Comparison of ENCODE assay signal across 13 mouse cellular contexts in the genomic region with DNA sequence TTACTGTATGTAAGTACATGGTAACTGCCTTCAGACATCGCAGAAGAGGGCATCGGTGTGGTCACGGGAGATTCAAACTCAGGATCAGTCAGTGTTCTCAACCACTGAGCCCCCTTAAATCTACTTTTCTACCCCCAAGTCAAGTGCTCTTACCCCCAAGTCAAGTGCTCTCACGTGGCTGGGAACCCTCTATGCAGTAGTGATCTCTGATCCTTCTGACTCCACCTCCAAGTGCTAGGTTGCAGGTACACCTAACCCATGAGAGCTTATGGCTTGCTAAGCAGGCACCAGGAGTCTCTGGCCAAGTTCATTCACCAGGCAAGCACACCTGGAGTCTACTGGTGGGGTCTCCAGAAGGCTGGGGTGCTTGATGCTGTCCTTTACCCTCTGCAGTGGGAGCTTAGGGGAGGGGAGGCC. TPM values are rescaled to one million over a fixed set of nuclear protein-coding genes. Genes with fewer than 3 reads are reported as not detected.
DNase-seq lines count a peak whose midpoint lies in the region; ATAC-seq and TF ChIP-seq lines count a peak whose summit lies in the region.
"Had no signal": no experiment of that assay in that cellular context is flagged by ENCODE, and none has a peak within 500 bp of the region (broad histone marks: within the 10 kb centered on the region; RNA-seq: fewer than 3 reads in every experiment).

No protein-coding gene starts in this region.

- no peak for ATAC-seq in hindbrain, postnatal 0 days
- ATAC-seq in limb, embryonic 12.5 days (ENCODE audit: insufficient number of reproducible peaks, insufficient read depth, low FRiP score, low TSS enrichment, low read depth) = no peak
- no peak for ATAC-seq in granulocyte monocyte progenitor cell, adult 5-6 weeks (replicated peaks; ENCODE audit: poor library complexity, severe bottlenecking)

- 27% methylated on average over 4 of the region's 4 CpGs for WGBS in hindbrain, embryonic 10.5 days
- 37% methylated on average over 4 of the region's 4 CpGs for WGBS in hindbrain, postnatal 0 days
- WGBS in limb, embryonic 12.5 days = 32% methylated on average over 4 of the region's 4 CpGs

- peak overlapping the region; percentile 99 for H3K4me3 ChIP-seq in hindbrain, embryonic 10.5 days
- no peak overlapping the region for H3K4me3 ChIP-seq in hindbrain, postnatal 0 days (ENCODE audit: low read length)
- 0 out of 2 replicates have a peak overlapping the region, but pooled peaks have one; percentile 97 for H3K4me3 ChIP-seq in limb, embryonic 12.5 days (replicated peaks)

- peak; percentile 47 for DNase-seq in hindbrain, embryonic 10.5 days (ENCODE audit: low spot score)
- DNase-seq in hindbrain, postnatal 0 days (ENCODE audit: low spot score) = no peak
- DNase-seq in 416B (ENCODE audit: low read depth) = peak; percentile 75
- DNase-seq in ZHBTc4 (ENCODE audit: low read depth, low spot score) = peak; percentile 88
- DNase-seq in layer of hippocampus, adult 11-12 months (ENCODE audit: low spot score) = no peak
- no peak for DNase-seq in thymus, postnatal 10 days (ENCODE audit: low spot score in 2 of 2)

- H3K4me1 ChIP-seq in hindbrain, embryonic 10.5 days (replicated peaks) = peaks cover 12% of the 10 kb centered on the region
- no peaks in the 10 kb centered on the region for H3K4me1 ChIP-seq in hindbrain, postnatal 0 days (ENCODE audit: insufficient read depth, low read length)
- peaks cover 9% of the 10 kb centered on the region for H3K4me1 ChIP-seq in limb, embryonic 12.5 days (replicated peaks)

- H3K4me2 ChIP-seq in hindbrain, postnatal 0 days (ENCODE audit: low read depth, low read length) = no peak overlapping the region
- 0 out of 2 replicates have a peak overlapping the region, but pooled peaks have one; percentile 4 for H3K4me2 ChIP-seq in limb, embryonic 12.5 days

- peak overlapping the region; percentile 53; the same call in 1 of the 2 replicates for H3K27ac ChIP-seq in hindbrain, embryonic 10.5 days
- H3K27ac ChIP-seq in hindbrain, postnatal 0 days = no peak overlapping the region
- H3K27ac ChIP-seq in limb, embryonic 12.5 days = peak overlapping the region; percentile 96

- H3K36me3 ChIP-seq in hindbrain, embryonic 10.5 days = peaks cover 25% of the 10 kb centered on the region
- 0 out of 2 replicates have a peak, but pooled peaks cover 7% of the 10 kb centered on the region for H3K36me3 ChIP-seq in hindbrain, postnatal 0 days (ENCODE audit: insufficient read depth, low read length)
- H3K36me3 ChIP-seq in limb, embryonic 12.5 days = peaks cover 22% of the 10 kb centered on the region

- no peak overlapping the region for H3K9ac ChIP-seq in hindbrain, postnatal 0 days (replicated peaks; ENCODE audit: low read length)
- no peak overlapping the region for H3K9ac ChIP-seq in limb, embryonic 12.5 days (replicated peaks)

- H3K9me3 ChIP-seq in hindbrain, embryonic 10.5 days = no peaks in the 10 kb centered on the region
- no peaks in the 10 kb centered on the region for H3K9me3 ChIP-seq in hindbrain, postnatal 0 days (ENCODE audit: low read length)
- no peaks in the 10 kb centered on the region for H3K9me3 ChIP-seq in limb, embryonic 12.5 days

- H3K27me3 ChIP-seq in hindbrain, embryonic 10.5 days (ENCODE audit: insufficient read depth, poor library complexity, severe bottlenecking) = peaks cover 3% of the 10 kb centered on the region
- H3K27me3 ChIP-seq in hindbrain, postnatal 0 days (ENCODE audit: insufficient read depth, low read length) = no peaks in the 10 kb centered on the region
- H3K27me3 ChIP-seq in limb, embryonic 12.5 days = no peaks in the 10 kb centered on the region

- no peak for TF ChIP-seq CTCF in hindbrain, postnatal 0 days (IDR thresholded peaks at IDR 0.05; ENCODE audit: low read depth)

RNA-seq across cellular contexts. Expression of gene Hspa1b, which starts 9.5 kb away (rescaled TPM):
- polyA plus RNA-seq in hindbrain, embryonic 10.5 days (2016; fragmentation: Nextera tagmentation; extraction: Ambion mirVana) = 0.09 and 0.20 TPM in 2 replicates
- 15.2 and 20.4 TPM in 2 replicates for total RNA-seq in hindbrain, postnatal 0 days (2014; rRNA removed)
- 0.51 and 0.55 TPM in 2 replicates for polyA plus RNA-seq in hindbrain, postnatal 0 days (2015; fragmentation: Nextera tagmentation; extraction: Ambion mirVana)
- 0.19 TPM in 1 of 2 replicates, not detected in the other for polyA plus RNA-seq in limb, embryonic 12.5 days (2016; fragmentation: Nextera tagmentation; extraction: Ambion mirVana)
- total RNA-seq in granulocyte monocyte progenitor cell, adult 5-6 weeks (2014; fragmentation: Nextera tagmentation) = 11.4 and 13.9 TPM in 2 replicates
- 67.7 and 68.3 TPM in 2 replicates for total RNA-seq in granulocyte monocyte progenitor cell, adult 5-6 weeks (2017)

RNA-seq across cellular contexts. Expression of gene Neu1, which starts 18.5 kb away (rescaled TPM):
- 16.2 and 20.7 TPM in 2 replicates for polyA plus RNA-seq in hindbrain, embryonic 10.5 days (2016; fragmentation: Nextera tagmentation; extraction: Ambion mirVana)
- total RNA-seq in hindbrain, postnatal 0 days (2014; rRNA removed) = 50.9 and 93.9 TPM in 2 replicates
- 42.9 and 43.1 TPM in 2 replicates for polyA plus RNA-seq in hindbrain, postnatal 0 days (2015; fragmentation: Nextera tagmentation; extraction: Ambion mirVana)
- polyA plus RNA-seq in limb, embryonic 12.5 days (2016; fragmentation: Nextera tagmentation; extraction: Ambion mirVana) = 16.2 and 18.9 TPM in 2 replicates
- total RNA-seq in granulocyte monocyte progenitor cell, adult 5-6 weeks (2014; fragmentation: Nextera tagmentation) = 30.3 and 35.3 TPM in 2 replicates
- 27.0 and 32.4 TPM in 2 replicates for total RNA-seq in granulocyte monocyte progenitor cell, adult 5-6 weeks (2017)

RNA-seq across cellular contexts. Expression of gene Gm20481, which starts 20.2 kb away (rescaled TPM):
- polyA plus RNA-seq in hindbrain, embryonic 10.5 days (2016; fragmentation: Nextera tagmentation; extraction: Ambion mirVana) = 0.42 TPM in 1 of 2 replicates, not detected in the other
- not detected in 2 replicates for total RNA-seq in hindbrain, postnatal 0 days (2014; rRNA removed)
- not detected in 2 replicates for polyA plus RNA-seq in hindbrain, postnatal 0 days (2015; fragmentation: Nextera tagmentation; extraction: Ambion mirVana)
- not detected in 2 replicates for polyA plus RNA-seq in limb, embryonic 12.5 days (2016; fragmentation: Nextera tagmentation; extraction: Ambion mirVana)
- not detected in 2 replicates for total RNA-seq in granulocyte monocyte progenitor cell, adult 5-6 weeks (2014; fragmentation: Nextera tagmentation)
- 0.34 and 1.4 TPM in 2 replicates for total RNA-seq in granulocyte monocyte progenitor cell, adult 5-6 weeks (2017)
- total RNA-seq: gastrocnemius, adult 8-10 months; hematopoietic stem cell, adult 5-6 weeks; left cerebral cortex, adult 8-10 months; megakaryocyte progenitor cell, adult 5-6 weeks had no signal
- polyA plus RNA-seq: cortical plate, adult 2 months had no signal

RNA-seq across cellular contexts. Expression of gene Hspa1a, which starts 22.4 kb away (rescaled TPM):
- polyA plus RNA-seq in hindbrain, embryonic 10.5 days (2016; fragmentation: Nextera tagmentation; extraction: Ambion mirVana) = 0.90 and 1.7 TPM in 2 replicates
- 25.0 and 29.0 TPM in 2 replicates for total RNA-seq in hindbrain, postnatal 0 days (2014; rRNA removed)
- 13.6 and 14.7 TPM in 2 replicates for polyA plus RNA-seq in hindbrain, postnatal 0 days (2015; fragmentation: Nextera tagmentation; extraction: Ambion mirVana)
- 1.9 and 2.0 TPM in 2 replicates for polyA plus RNA-seq in limb, embryonic 12.5 days (2016; fragmentation: Nextera tagmentation; extraction: Ambion mirVana)
- 5.5 and 6.2 TPM in 2 replicates for total RNA-seq in granulocyte monocyte progenitor cell, adult 5-6 weeks (2014; fragmentation: Nextera tagmentation)
- 45.2 and 49.0 TPM in 2 replicates for total RNA-seq in granulocyte monocyte progenitor cell, adult 5-6 weeks (2017)

RNA-seq across cellular contexts. Expression of gene Hspa1l, which starts 22.9 kb away (rescaled TPM):
- polyA plus RNA-seq in hindbrain, embryonic 10.5 days (2016; fragmentation: Nextera tagmentation; extraction: Ambion mirVana) = 0.76 and 0.78 TPM in 2 replicates
- total RNA-seq in hindbrain, postnatal 0 days (2014; rRNA removed) = 0.99 and 1.4 TPM in 2 replicates
- polyA plus RNA-seq in hindbrain, postnatal 0 days (2015; fragmentation: Nextera tagmentation; extraction: Ambion mirVana) = 0.76 TPM in 2 replicates
- polyA plus RNA-seq in limb, embryonic 12.5 days (2016; fragmentation: Nextera tagmentation; extraction: Ambion mirVana) = 1.0 and 1.1 TPM in 2 replicates
- not detected in 2 replicates for total RNA-seq in granulocyte monocyte progenitor cell, adult 5-6 weeks (2014; fragmentation: Nextera tagmentation)
- total RNA-seq in granulocyte monocyte progenitor cell, adult 5-6 weeks (2017) = 0.09 TPM in 1 of 2 replicates, not detected in the other
- total RNA-seq: megakaryocyte progenitor cell, adult 5-6 weeks had no signal

Comparison
In these comparisons a context has a peak if more than half of its experiments do, and no peak if none do; other contexts are left out.
1. DNase-seq: peak in hindbrain, embryonic 10.5 days (single experiment), 416B (single experiment) and ZHBTc4 (single experiment); none in hindbrain, postnatal 0 days (single experiment), layer of hippocampus, adult 11-12 months (single experiment) and thymus, postnatal 10 days (0 of 2).